Mouse (Mus musculus) C2C12 (cell line): ENCODE measurements at regions not wholly inside any gene's neighbourhood (a gene's known extent, or its start where the extent isn't known, plus 50 kb on each side); places are given as distances from the start of the nearest gene placed in this dataset.

Source experiments
- CEBPB ChIP-seq: IDR thresholded peaks from one replicate; pipeline ENCODE4 v1.6.1; 2011; ENCODE audit warnings: low read depth, mild to moderate bottlenecking, control low read depth, moderate library complexity
- CTCF ChIP-seq: IDR thresholded peaks from one replicate; pipeline ENCODE4 v1.5.1; 2011; ENCODE audit not compliant: control insufficient read depth, insufficient read depth, insufficient read length
- FOSL1 ChIP-seq: IDR thresholded peaks from one replicate; pipeline ENCODE4 v1.8.0; 2011; ENCODE audit warnings: mild to moderate bottlenecking, low read length; ENCODE audit not compliant: poor library complexity, insufficient read depth, severe bottlenecking
- MYOD1 ChIP-seq: IDR thresholded peaks from one replicate; pipeline ENCODE4 v1.6.1; 2011; ENCODE audit warnings: low read depth; ENCODE audit not compliant: control insufficient read depth, insufficient read length
- MYOG ChIP-seq: IDR thresholded peaks from one replicate; pipeline ENCODE4 v1.6.1; 2011; ENCODE audit not compliant: control insufficient read depth, insufficient read length; ENCODE audit errors: extremely low read depth
- USF1 ChIP-seq: IDR thresholded peaks from one replicate; pipeline ENCODE4 v1.6.1; 2011; ENCODE audit warnings: low read depth, mild to moderate bottlenecking, control low read depth, moderate library complexity

DNA sequence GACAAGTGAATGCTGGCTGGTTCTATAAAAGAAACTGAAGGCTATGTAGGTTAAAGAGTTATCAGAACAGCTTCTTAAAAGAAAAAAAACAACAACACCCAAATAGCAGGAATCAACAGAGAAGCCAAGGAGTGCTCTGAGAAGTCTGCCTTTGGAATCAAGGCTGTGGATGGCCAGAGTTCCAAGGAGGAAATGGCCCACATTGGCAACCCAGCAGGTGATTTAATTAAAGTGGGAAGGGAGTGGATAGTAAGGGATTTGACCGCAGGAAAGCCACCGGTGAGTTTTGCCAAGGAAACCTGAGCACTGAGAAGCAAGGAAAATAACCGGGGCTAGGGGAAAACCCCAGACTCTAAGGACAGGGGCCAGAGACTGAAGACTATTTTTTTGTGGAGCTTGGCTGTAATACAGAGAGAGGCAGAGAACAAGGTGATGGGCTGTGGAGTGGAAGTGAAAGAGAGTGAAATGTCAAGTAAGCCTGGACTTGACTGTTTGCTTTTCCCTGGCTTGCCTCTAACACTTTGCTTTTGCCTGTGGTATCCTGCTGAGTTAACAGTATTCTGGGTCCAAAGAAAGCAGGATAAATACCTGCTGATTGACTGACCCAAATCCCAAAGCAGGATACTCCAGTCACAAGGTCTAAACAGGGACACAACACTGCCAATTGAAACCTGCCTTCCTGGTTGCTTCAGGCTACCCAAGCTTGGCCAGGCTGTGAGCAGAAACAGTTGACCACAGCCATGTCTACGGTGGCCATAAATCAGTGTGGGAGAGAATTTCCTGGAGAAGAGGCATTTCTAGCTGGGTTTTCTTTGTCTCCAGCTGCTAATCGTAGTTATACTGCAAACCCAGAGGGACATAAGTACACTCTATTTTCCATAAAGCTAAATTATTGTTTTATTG lies 125.9 kb downstream of the Arrdc3 start:
- no peak for TF ChIP-seq MYOG
- TF ChIP-seq CTCF: no peak
- no peak for TF ChIP-seq USF1
- no peak for TF ChIP-seq CEBPB
- TF ChIP-seq FOSL1: no peak
- no peak for TF ChIP-seq MYOD1
